Mouse (Mus musculus): ENCODE results near the gene Gid4.

GRCm38 (mm10) chr11:60384762-60385421 lies 32.1 kb upstream of the Gid4 start:
- TF ChIP-seq CTCF (IDR thresholded peaks at IDR 0.05; ENCODE audit: low read depth, low read length) (no peak), EP300 (IDR thresholded peaks at IDR 0.05; ENCODE audit: insufficient read depth, low read depth, low read length) (no peak)

All from ES-Bruce4 (cell line).